Mouse (Mus musculus) liver, embryonic 14.5 days (tissue): ENCODE results near the gene Slpi. TPM values are rescaled to one million over a fixed set of nuclear protein-coding genes. Genes with fewer than 3 reads are reported as not detected.

Experiments
- ATAC-seq: fragments of 200-750 bp; cut with Nextera tagmentation; 2 replicates; pipeline ENCODE4 v1.8.0; 2017; ENCODE audit warnings: moderate number of reproducible peaks, mild to moderate bottlenecking, moderate library complexity; ENCODE audit not compliant: insufficient read depth
- DNase-seq, 3 experiments: peaks; one replicate each; pipeline ENCODE4 v3.0.0-alpha.2; 2012 to 2013; ENCODE audit warnings: low read depth in 3 of 3, low spot score in 3 of 3
- H3K27ac ChIP-seq: fragments of 300-500 bp; sonication (generic); 2 replicates; pipeline ENCODE4 v1.5.1; 2014; ENCODE audit warnings: moderate library complexity, mild to moderate bottlenecking, control low read depth, inconsistent platforms
- H3K27me3 ChIP-seq: fragments of 300-500 bp; sonication (generic); 2 replicates; pipeline ENCODE4 v1.6.1; 2014; ENCODE audit warnings: mild to moderate bottlenecking, low read length, moderate library complexity; ENCODE audit not compliant: control insufficient read depth, insufficient read depth
- H3K36me3 ChIP-seq: fragments of 300-500 bp; sonication (generic); replicated peaks from 2 replicates; pipeline ENCODE4 v1.6.1; 2014; ENCODE audit warnings: low read depth; ENCODE audit not compliant: control insufficient read depth, insufficient read depth
- H3K4me1 ChIP-seq, 2 experiments: fragments of 200-500 bp in 1 of 2; fragments of 300-500 bp in 1 of 2; sonication (generic) in 1 of 2; replicated peaks; 2 replicates each; pipeline ENCODE4 v1.6.1; 2012 to 2014; ENCODE audit warnings: antibody characterized with exemption in 1 of 2, inconsistent platforms in 1 of 2, low read length in 1 of 2; ENCODE audit not compliant: control insufficient read depth in 2 of 2, insufficient read depth in 2 of 2
- H3K4me2 ChIP-seq: fragments of 300-500 bp; sonication (generic); 2 replicates; pipeline ENCODE4 v1.6.1; 2014; ENCODE audit warnings: low read depth, mild to moderate bottlenecking, control low read depth, moderate library complexity
- H3K4me3 ChIP-seq, 2 experiments: fragments of 200-500 bp in 1 of 2; fragments of 300-500 bp in 1 of 2; sonication (generic) in 1 of 2; 2 replicates each; pipeline ENCODE4 v1.5.1; 2012 to 2014; ENCODE audit warnings: low read depth in 2 of 2, low read length in 2 of 2, mild to moderate bottlenecking in 2 of 2, control low read depth in 1 of 2, inconsistent platforms in 1 of 2, moderate library complexity in 1 of 2; ENCODE audit not compliant: insufficient read depth in 1 of 2
- H3K9ac ChIP-seq: fragments of 300-500 bp; sonication (generic); replicated peaks from 2 replicates; pipeline ENCODE4 v1.6.1; 2014; ENCODE audit warnings: mild to moderate bottlenecking, control low read depth, moderate library complexity
- H3K9me3 ChIP-seq: fragments of 300-500 bp; sonication (generic); 2 replicates; pipeline ENCODE4 v1.6.1; 2016; ENCODE audit warnings: low read length, mixed read lengths; ENCODE audit not compliant: control insufficient read depth
- CTCF ChIP-seq: IDR thresholded peaks from 2 replicates; pipeline ENCODE4 v1.5.1; 2016; ENCODE audit warnings: antibody characterized with exemption, low read depth, control low read depth
- EP300 ChIP-seq: IDR thresholded peaks from 2 replicates; pipeline ENCODE4 v1.6.1; 2016; ENCODE audit warnings: antibody characterized with exemption, low read depth
- WGBS: fragments of 180-500 bp; shearing (Covaris S2); extraction: QIAGEN DNeasy Blood & Tissue Kit; methylation state at CpG from one replicate; pipeline ENCODE4 v1.1.7; 2014; ENCODE audit not compliant: insufficient replicate concordance; 5-methylcytosine and 5-hydroxymethylcytosine counted together
- polyA plus RNA-seq, 2 experiments: library from polyadenylated mRNA; depleted of rRNA in 1 of 2; stranded (reverse) in 1 of 2; unstranded in 1 of 2; fragments of >200 nt; fragmentation: Nextera tagmentation in 1 of 2; extraction: Ambion mirVana in 1 of 2; gene quantifications; 2 replicates each; pipeline versions ENCODE4 v1.2.1 to v1.2.3; 2012 to 2014

The Slpi gene
- polyA plus RNA-seq, 2 experiments, result 10.1 to 19.9 TPM

GRCm38 (mm10) chr2:164404082-164404990 is 15.4 kb upstream of the Slpi start:
- WGBS, result 2% methylated on average over 49 of the region's 49 CpGs
- Histone ChIP-seq H3K36me3 (no peaks in the 10 kb centered on the region), H3K27ac (no peak overlapping the region), H3K4me2 (0 out of 2 replicates have a peak overlapping the region, but pooled peaks have one; percentile 3), H3K4me1 (no peaks in the 10 kb centered on the region), H3K9ac (no peak overlapping the region), H3K9me3 (no peaks in the 10 kb centered on the region), H3K4me3 (no peak overlapping the region), H3K27me3 (peaks cover 76% of the 10 kb centered on the region)
- ATAC-seq (no peak), DNase-seq (no peak)
- TF ChIP-seq EP300 (no peak), CTCF (no peak)

DNA sequence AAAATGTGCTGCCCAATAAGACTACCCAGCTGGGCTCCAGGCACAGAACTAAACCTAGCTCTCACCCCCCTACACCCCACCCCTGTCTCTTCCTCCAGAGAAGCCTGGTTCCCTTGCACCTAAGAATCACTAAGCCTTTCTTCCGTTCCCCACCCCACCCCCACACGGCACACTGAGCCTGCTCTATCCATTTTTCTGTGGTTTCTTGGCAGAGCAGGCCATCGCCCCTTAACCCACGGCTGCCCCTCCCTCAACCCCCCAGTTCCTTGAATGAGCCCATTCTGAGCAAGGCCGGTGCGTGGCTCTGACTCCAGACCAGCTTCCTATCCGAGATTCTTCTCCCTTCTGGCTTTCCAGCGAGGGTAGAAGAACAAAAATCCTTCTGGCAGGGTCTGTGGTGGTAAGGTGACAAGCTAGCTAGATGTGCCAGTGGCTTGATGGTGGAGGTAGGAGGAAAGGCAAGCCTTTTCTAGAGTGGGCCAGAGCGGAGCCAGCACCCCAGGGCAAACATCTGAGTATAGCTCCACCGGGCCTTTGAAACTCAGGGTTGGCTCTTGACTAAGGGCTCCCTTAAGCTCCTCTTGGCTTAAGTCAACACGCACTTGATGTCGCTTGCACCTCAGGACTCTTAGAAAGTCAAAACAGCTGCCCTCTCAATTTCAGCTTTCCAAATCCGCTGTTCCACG is 14.6 kb upstream of the Slpi start:
- H3K4me2 ChIP-seq, result no peak overlapping the region
- WGBS, result 8% methylated on average over 14 of the region's 14 CpGs

GRCm38 (mm10) chr2:164402906-164403305 is 14.0 kb upstream of the Slpi start, which contains the start of gene Rbpjl:
Gene Rbpjl, plus strand, starts transcription at chr2:164403141.
- H3K27ac ChIP-seq, result no peak within 1 kb of the TSS
- no peaks in the 10 kb centered on the region for H3K9me3 ChIP-seq
- no peaks in the 10 kb centered on the region for H3K4me1 ChIP-seq
- ATAC-seq, result peak; percentile 35; the same call in 1 of the 2 replicates
- WGBS, result 5% methylated on average over 17 of the region's 17 CpGs
- H3K27me3 ChIP-seq, result peaks cover 72% of the 10 kb centered on the region
- TF ChIP-seq EP300, result no peak
- peak; percentile 88 for TF ChIP-seq CTCF
- no peak within 1 kb of the TSS for H3K4me2 ChIP-seq
- no peak within 1 kb of the TSS for H3K4me3 ChIP-seq
- DNase-seq, result peak; percentile 27 to 31 (median 31)
- H3K9ac ChIP-seq, result no peak within 1 kb of the TSS
- no peaks in the 10 kb centered on the region for H3K36me3 ChIP-seq

More for the DNA sequence above, 14.6 kb upstream of the Slpi start:
- Histone ChIP-seq H3K27ac (no peak overlapping the region), H3K36me3 (no peaks in the 10 kb centered on the region), H3K9ac (no peak overlapping the region), H3K4me3 (no peak overlapping the region), H3K9me3 (no peaks in the 10 kb centered on the region), H3K27me3 (peaks cover 72% of the 10 kb centered on the region), H3K4me1 (no peaks in the 10 kb centered on the region)
- no peak for TF ChIP-seq CTCF
- TF ChIP-seq EP300, result no peak
- DNase-seq (no peak), ATAC-seq (no peak)

- DNase-seq, result no peak
- WGBS, result 53% methylated on average over 12 of the region's 12 CpGs
Measured at GRCm38 (mm10) chr2:164396911-164397310, 8.0 kb upstream of the Slpi start.

DNA sequence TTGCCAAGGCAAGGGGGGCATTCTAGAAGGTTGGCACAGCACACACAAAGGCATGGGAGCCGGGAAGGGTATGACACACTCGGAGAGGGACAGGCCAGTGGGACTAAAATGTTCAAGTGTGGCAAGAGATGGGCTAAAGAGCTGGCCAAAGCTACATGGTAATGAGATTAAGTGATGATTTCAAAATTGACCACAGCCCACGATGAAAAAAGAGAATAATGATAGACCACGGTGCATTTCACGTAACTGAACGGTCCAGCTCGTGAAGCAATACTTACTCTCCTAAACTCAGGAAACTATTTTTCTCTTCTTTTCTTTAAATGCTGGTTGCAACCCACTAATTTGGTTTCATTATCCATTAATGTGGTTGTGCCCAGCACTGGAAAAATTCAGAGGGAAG is 7.2 kb upstream of the Slpi start:
- TF ChIP-seq CTCF (no peak), EP300 (no peak)
- no peak overlapping the region for H3K9ac ChIP-seq
- no peak for DNase-seq
- no peaks in the 10 kb centered on the region for H3K4me1 ChIP-seq
- peaks cover 14% of the 10 kb centered on the region for H3K27me3 ChIP-seq
- ATAC-seq, result no peak
- H3K9me3 ChIP-seq, result no peaks in the 10 kb centered on the region
- no peak overlapping the region for H3K4me2 ChIP-seq
- whole genome bisulfite sequencing, result 73% methylated on average over 7 of the region's 7 CpGs
- no peak overlapping the region for H3K4me3 ChIP-seq
- no peaks in the 10 kb centered on the region for H3K36me3 ChIP-seq
- H3K27ac ChIP-seq, result no peak overlapping the region

More at GRCm38 (mm10) chr2:164396911-164397310, 8.0 kb upstream of the Slpi start:
- no peak for ATAC-seq
- TF ChIP-seq EP300 (no peak), CTCF (no peak)
- H3K9ac ChIP-seq, result no peak overlapping the region
- no peak overlapping the region for H3K4me3 ChIP-seq
- H3K4me2 ChIP-seq, result no peak overlapping the region
- H3K9me3 ChIP-seq, result no peaks in the 10 kb centered on the region
- H3K4me1 ChIP-seq, result no peaks in the 10 kb centered on the region
- no peak overlapping the region for H3K27ac ChIP-seq
- H3K27me3 ChIP-seq, result peaks cover 23% of the 10 kb centered on the region
- H3K36me3 ChIP-seq, result no peaks in the 10 kb centered on the region
